ENCODE assay signal across 29 mouse cellular contexts in genomic region chr7:99673188-99673587, GRCm38 (mm10). TPM values are rescaled to one million over a fixed set of nuclear protein-coding genes. Genes with fewer than 3 reads are reported as not detected.
DNase-seq lines count a peak whose midpoint lies in the region; ATAC-seq and TF ChIP-seq lines count a peak whose summit lies in the region.
"Had no signal": no experiment of that assay in that cellular context is flagged by ENCODE, and none has a peak within 500 bp of the region (broad histone marks: within the 10 kb centered on the region; RNA-seq: fewer than 3 reads in every experiment).

No protein-coding gene starts in this region.

- WGBS in hindbrain, embryonic 13.5 days: 81% methylated on average over 8 of the region's 8 CpGs
- WGBS in hindbrain, embryonic 12.5 days: 79% methylated on average over 8 of the region's 8 CpGs
- 74% methylated on average over 8 of the region's 8 CpGs for WGBS in midbrain, postnatal 0 days
- WGBS in midbrain, embryonic 11.5 days: 83% methylated on average over 8 of the region's 8 CpGs

- no peaks in the 10 kb centered on the region for H3K27me3 ChIP-seq in hindbrain, embryonic 13.5 days
- no peaks in the 10 kb centered on the region for H3K27me3 ChIP-seq in hindbrain, embryonic 12.5 days
- no peaks in the 10 kb centered on the region for H3K27me3 ChIP-seq in midbrain, postnatal 0 days (ENCODE audit: insufficient read depth, low read length)
- H3K27me3 ChIP-seq in midbrain, embryonic 11.5 days (ENCODE audit: control insufficient read depth, insufficient read depth, low read length): no peaks in the 10 kb centered on the region; the same call in 1 of the 2 replicates
- H3K27me3 ChIP-seq: forebrain, embryonic 13.5 days; intestine, embryonic 15.5 days had no signal

- H3K4me1 ChIP-seq in hindbrain, embryonic 13.5 days (replicated peaks): peaks cover 9% of the 10 kb centered on the region
- peaks cover 9% of the 10 kb centered on the region for H3K4me1 ChIP-seq in hindbrain, embryonic 12.5 days
- H3K4me1 ChIP-seq in midbrain, postnatal 0 days (ENCODE audit: insufficient read depth, low read length): no peaks in the 10 kb centered on the region; the same call in 1 of the 2 replicates
- H3K4me1 ChIP-seq in midbrain, embryonic 11.5 days (ENCODE audit: control insufficient read depth, insufficient read depth, low read length): peaks cover 2% of the 10 kb centered on the region; the same call in 1 of the 2 replicates
- H3K4me1 ChIP-seq in brown adipose tissue, adult 24 weeks (ENCODE audit: control insufficient read depth, insufficient read depth, insufficient read length, low read length): peaks cover 9% of the 10 kb centered on the region
- H3K4me1 ChIP-seq: forebrain, embryonic 13.5 days had no signal

- no peak for ATAC-seq in hindbrain, embryonic 13.5 days (ENCODE audit: low FRiP score)
- ATAC-seq in hindbrain, embryonic 12.5 days (ENCODE audit: low FRiP score): no peak
- no peak for ATAC-seq in midbrain, postnatal 0 days (ENCODE audit: low FRiP score)
- no peak for ATAC-seq in midbrain, embryonic 11.5 days (ENCODE audit: low FRiP score)
- ATAC-seq: activated CD4-positive, CD25-positive, alpha-beta regulatory T cell, adult 4 months; CD4-positive, CD25-positive, alpha-beta regulatory T cell, adult 4 months; forebrain, embryonic 13.5 days; forebrain, embryonic 16.5 days; hindbrain, embryonic 16.5 days; intestine, embryonic 15.5 days had no signal

- no peak for TF ChIP-seq CTCF in midbrain, postnatal 0 days (IDR thresholded peaks at IDR 0.05)

- peak; percentile 22 for DNase-seq in midbrain, postnatal 0 days (ENCODE audit: low spot score)
- DNase-seq in midbrain, embryonic 11.5 days (ENCODE audit: low spot score, missing footprints): no peak
- no peak for DNase-seq in kidney, postnatal 10 days
- DNase-seq: adrenal gland, adult 8-10 months; adrenal gland, postnatal 25 days; cerebellum, adult 18-20 months; cerebellum, adult 9-10 months; cerebellum, postnatal 14 days; gastrocnemius, postnatal 25 days; heart, adult 2 months had no signal

- no peak overlapping the region for H3K4me3 ChIP-seq in hindbrain, embryonic 13.5 days
- no peak overlapping the region for H3K4me3 ChIP-seq in hindbrain, embryonic 12.5 days
- H3K4me3 ChIP-seq in midbrain, postnatal 0 days (ENCODE audit: low read depth, low read length): no peak overlapping the region
- no peak overlapping the region for H3K4me3 ChIP-seq in midbrain, embryonic 11.5 days (ENCODE audit: low read depth, low read length)
- H3K4me3 ChIP-seq in brown adipose tissue, adult 24 weeks (ENCODE audit: insufficient read depth, low read depth, low read length): no peak overlapping the region
- H3K4me3 ChIP-seq: forebrain, embryonic 10.5 days; forebrain, embryonic 13.5 days; heart, adult 2 months; intestine, embryonic 15.5 days had no signal

- no peak overlapping the region for H3K9ac ChIP-seq in hindbrain, embryonic 13.5 days
- H3K9ac ChIP-seq in hindbrain, embryonic 12.5 days: no peak overlapping the region
- H3K9ac ChIP-seq in midbrain, postnatal 0 days (replicated peaks; ENCODE audit: low read length, poor library complexity, severe bottlenecking): no peak overlapping the region
- no peak overlapping the region for H3K9ac ChIP-seq in midbrain, embryonic 11.5 days (ENCODE audit: low read length)
- H3K9ac ChIP-seq: forebrain, embryonic 13.5 days; intestine, embryonic 15.5 days had no signal

- 0 out of 2 replicates have a peak overlapping the region, but pooled peaks have one; percentile 37 for H3K27ac ChIP-seq in hindbrain, embryonic 13.5 days
- no peak overlapping the region for H3K27ac ChIP-seq in hindbrain, embryonic 12.5 days
- no peak overlapping the region for H3K27ac ChIP-seq in midbrain, postnatal 0 days (ENCODE audit: low read depth, low read length)
- H3K27ac ChIP-seq in midbrain, embryonic 11.5 days (ENCODE audit: low read depth, low read length): no peak overlapping the region
- peak overlapping the region; percentile 11; the same call in 1 of the 2 replicates for H3K27ac ChIP-seq in brown adipose tissue, adult 24 weeks (replicated peaks; ENCODE audit: low read depth, low read length)
- H3K27ac ChIP-seq: forebrain, embryonic 10.5 days; forebrain, embryonic 13.5 days; heart, adult 2 months; intestine, embryonic 15.5 days had no signal

- no peaks in the 10 kb centered on the region for H3K9me3 ChIP-seq in hindbrain, embryonic 13.5 days
- no peaks in the 10 kb centered on the region for H3K9me3 ChIP-seq in hindbrain, embryonic 12.5 days (replicated peaks)
- H3K9me3 ChIP-seq in midbrain, postnatal 0 days (ENCODE audit: low read length): no peaks in the 10 kb centered on the region
- no peaks in the 10 kb centered on the region for H3K9me3 ChIP-seq in midbrain, embryonic 11.5 days (ENCODE audit: control insufficient read depth, low read length)
- H3K9me3 ChIP-seq: forebrain, embryonic 10.5 days; forebrain, embryonic 13.5 days; intestine, embryonic 15.5 days had no signal

- no peak overlapping the region for H3K4me2 ChIP-seq in hindbrain, embryonic 13.5 days
- no peak overlapping the region for H3K4me2 ChIP-seq in hindbrain, embryonic 12.5 days (replicated peaks)
- H3K4me2 ChIP-seq in midbrain, postnatal 0 days (ENCODE audit: low read depth, low read length, poor library complexity, severe bottlenecking): no peak overlapping the region
- no peak overlapping the region for H3K4me2 ChIP-seq in midbrain, embryonic 11.5 days
- H3K4me2 ChIP-seq: forebrain, embryonic 13.5 days; heart, embryonic 11.5 days; intestine, embryonic 15.5 days had no signal

- H3K36me3 ChIP-seq in hindbrain, embryonic 13.5 days: no peaks in the 10 kb centered on the region
- H3K36me3 ChIP-seq in hindbrain, embryonic 12.5 days: no peaks in the 10 kb centered on the region
- H3K36me3 ChIP-seq in midbrain, postnatal 0 days (ENCODE audit: insufficient read depth, low read length): no peaks in the 10 kb centered on the region
- H3K36me3 ChIP-seq in midbrain, embryonic 11.5 days (ENCODE audit: control insufficient read depth, insufficient read depth, low read length): no peaks in the 10 kb centered on the region
- H3K36me3 ChIP-seq: forebrain, embryonic 10.5 days; intestine, embryonic 15.5 days had no signal

RNA-seq across cellular contexts. Expression of gene Slco2b1, which starts 38.0 kb away (rescaled TPM):
- polyA plus RNA-seq in hindbrain, embryonic 13.5 days (2015; fragmentation: Nextera tagmentation; extraction: Ambion mirVana): 5.8 TPM in 2 replicates
- polyA plus RNA-seq in hindbrain, embryonic 12.5 days (2016; fragmentation: Nextera tagmentation; extraction: Ambion mirVana): 3.2 and 3.8 TPM in 2 replicates
- total RNA-seq in midbrain, postnatal 0 days (2014; rRNA removed): 10.2 and 13.9 TPM in 2 replicates
- 6.5 TPM in 2 replicates for polyA plus RNA-seq in midbrain, postnatal 0 days (2015; fragmentation: Nextera tagmentation; extraction: Ambion mirVana)
- 2.3 and 2.5 TPM in 2 replicates for polyA plus RNA-seq in midbrain, embryonic 11.5 days (2014; fragmentation: Nextera tagmentation; extraction: Ambion mirVana)
- 8.4 and 9.7 TPM in 2 replicates for polyA plus RNA-seq in brown adipose tissue, adult 24 weeks (2012; ENCODE audit: insufficient read depth, insufficient read length, missing spikeins)
- total RNA-seq: MEL had no signal
- polyA plus RNA-seq: activated CD4-positive, CD25-positive, alpha-beta regulatory T cell, adult 4 months; C2C12 had no signal

RNA-seq across cellular contexts. Expression of gene Tpbgl, which starts 46.3 kb away (rescaled TPM):
- 1.4 TPM in 2 replicates for polyA plus RNA-seq in hindbrain, embryonic 13.5 days (2015; fragmentation: Nextera tagmentation; extraction: Ambion mirVana)
- polyA plus RNA-seq in hindbrain, embryonic 12.5 days (2016; fragmentation: Nextera tagmentation; extraction: Ambion mirVana): 1.6 and 2.2 TPM in 2 replicates
- total RNA-seq in midbrain, postnatal 0 days (2014; rRNA removed): 2.8 and 4.5 TPM in 2 replicates
- 1.7 and 2.3 TPM in 2 replicates for polyA plus RNA-seq in midbrain, postnatal 0 days (2015; fragmentation: Nextera tagmentation; extraction: Ambion mirVana)
- polyA plus RNA-seq in midbrain, embryonic 11.5 days (2014; fragmentation: Nextera tagmentation; extraction: Ambion mirVana): 0.34 and 0.92 TPM in 2 replicates
- 4.5 TPM in 2 replicates for polyA plus RNA-seq in brown adipose tissue, adult 24 weeks (2012; ENCODE audit: insufficient read depth, insufficient read length, missing spikeins)
- total RNA-seq: hematopoietic stem cell, adult 5-6 weeks; MEL had no signal
- polyA plus RNA-seq: C2C12 had no signal

RNA-seq across cellular contexts. Expression of gene Olfr520, which starts 56.9 kb away (rescaled TPM):
- polyA plus RNA-seq in hindbrain, embryonic 13.5 days (2015; fragmentation: Nextera tagmentation; extraction: Ambion mirVana): not detected in 2 replicates
- not detected in 2 replicates for polyA plus RNA-seq in hindbrain, embryonic 12.5 days (2016; fragmentation: Nextera tagmentation; extraction: Ambion mirVana)
- total RNA-seq in midbrain, postnatal 0 days (2014; rRNA removed): not detected in 2 replicates
- polyA plus RNA-seq in midbrain, postnatal 0 days (2015; fragmentation: Nextera tagmentation; extraction: Ambion mirVana): not detected in 2 replicates
- not detected in 2 replicates for polyA plus RNA-seq in midbrain, embryonic 11.5 days (2014; fragmentation: Nextera tagmentation; extraction: Ambion mirVana)
- polyA plus RNA-seq in brown adipose tissue, adult 24 weeks (2012; ENCODE audit: insufficient read depth, insufficient read length, missing spikeins): not detected in 2 replicates
- total RNA-seq: adrenal gland, adult 8-10 months; adrenal gland, postnatal 25 days; gastrocnemius, postnatal 25 days; heart, adult 2 months; heart, postnatal 25 days; hematopoietic stem cell, adult 5-6 weeks; MEL had no signal
- polyA plus RNA-seq: activated CD4-positive, CD25-positive, alpha-beta regulatory T cell, adult 4 months; C2C12; CD4-positive, CD25-positive, alpha-beta regulatory T cell, adult 4 months; embryonic facial prominence, embryonic 11.5 days; embryonic facial prominence, embryonic 14.5 days; forebrain, embryonic 10.5 days; forebrain, embryonic 13.5 days; forebrain, embryonic 16.5 days; heart, adult 2 months; heart, embryonic 11.5 days; heart, embryonic 14.5 days; heart, postnatal 0 days; hindbrain, embryonic 16.5 days; intestine, embryonic 15.5 days had no signal

Comparison
In these comparisons a context has a peak if more than half of its experiments do, and no peak if none do; other contexts are left out.
1. H3K27ac ChIP-seq: peak in hindbrain, embryonic 13.5 days (single experiment) and brown adipose tissue, adult 24 weeks (single experiment); none in hindbrain, embryonic 12.5 days (single experiment), midbrain, postnatal 0 days (single experiment) and midbrain, embryonic 11.5 days (single experiment).